Mouse (Mus musculus): ENCODE measurements around the gene Dnajc12. TPM values are rescaled to one million over a fixed set of nuclear protein-coding genes. Genes with fewer than 3 reads are reported as not detected.

Gene Dnajc12
- total and polyA plus RNA-seq, 3 experiments = 0.83 to 3.7 (median 1.5) TPM

DNA sequence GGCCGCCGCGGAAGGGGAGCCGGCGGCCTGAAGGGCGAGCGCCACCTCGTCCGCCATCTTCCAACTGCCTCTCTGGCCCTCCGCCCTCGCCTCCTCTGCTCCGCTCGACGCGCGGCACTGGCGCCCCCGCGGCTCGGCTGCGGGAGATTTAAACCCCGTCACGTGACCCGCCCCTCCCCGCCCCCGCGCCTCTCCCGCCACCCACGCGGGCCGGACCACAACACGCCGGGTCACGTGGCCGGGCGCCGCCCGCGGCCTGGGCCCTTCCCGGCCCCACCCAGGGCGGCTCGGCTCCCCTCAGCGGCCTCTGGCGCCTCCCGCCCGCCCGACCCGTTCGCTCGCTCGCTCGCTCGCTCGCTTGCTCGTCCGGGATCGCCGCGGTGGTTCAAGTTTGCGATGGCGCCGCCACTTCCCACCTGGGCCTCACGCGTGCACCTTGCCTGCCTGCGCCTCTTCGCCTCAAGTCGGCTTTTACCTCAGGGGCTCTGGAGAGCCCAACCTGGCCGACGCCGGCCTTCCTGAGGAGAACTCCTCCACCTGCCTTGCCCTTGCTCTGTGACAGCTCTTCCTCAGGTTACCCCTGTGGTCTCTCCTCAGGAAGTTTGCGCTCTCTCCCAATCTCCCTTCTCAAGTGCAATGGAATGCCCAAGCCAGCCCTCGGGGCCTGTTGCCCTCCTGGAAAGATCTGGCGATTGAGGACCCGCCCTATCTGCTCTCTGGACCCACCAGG is 43.2 kb upstream of the Dnajc12 start (continued):
- TF ChIP-seq JUN (IDR thresholded peaks at IDR 0.05; ENCODE audit: insufficient read depth, low read depth, low read length) (no peak), BHLHE40 (IDR thresholded peaks at IDR 0.05; ENCODE audit: low read depth, low read length) (peak; percentile 88), NRF1 (IDR thresholded peaks at IDR 0.05; ENCODE audit: low read depth, low read length) (no peak), JUND (conservative IDR thresholded peaks at IDR 0.05; ENCODE audit: low read depth, low read length) (no peak), TBP (conservative IDR thresholded peaks at IDR 0.05; ENCODE audit: low read depth, low read length) (peak; percentile 36; the same call in 1 of the 2 replicates), CTCF (conservative IDR thresholded peaks at IDR 0.05 in 1 of 2, IDR thresholded peaks at IDR 0.05 in 1 of 2; ENCODE audit: low read depth in 2 of 2, low read length in 2 of 2) (no peak; a peak in 1 of 4 replicates), RCOR1 (conservative IDR thresholded peaks at IDR 0.05; ENCODE audit: low read depth, low read length) (0 out of 2 replicates have a peak, but pooled peaks have one; percentile 32), POLR2AphosphoS2 (IDR thresholded peaks at IDR 0.05; ENCODE audit: low read depth, low read length) (0 out of 2 replicates have a peak, but pooled peaks have one; percentile 32), CHD2 (IDR thresholded peaks at IDR 0.05; ENCODE audit: low read length) (no peak), RAD21 (IDR thresholded peaks at IDR 0.05; ENCODE audit: low read depth, low read length) (no peak), NELFE (IDR thresholded peaks at IDR 0.05; ENCODE audit: low read depth, low read length) (peak; percentile 93), USF1 (IDR thresholded peaks at IDR 0.05; ENCODE audit: low read depth, low read length) (peak; percentile 89), GABPA (IDR thresholded peaks at IDR 0.05; ENCODE audit: insufficient replicate concordance, low read depth, low read length) (no peak)

DNA sequence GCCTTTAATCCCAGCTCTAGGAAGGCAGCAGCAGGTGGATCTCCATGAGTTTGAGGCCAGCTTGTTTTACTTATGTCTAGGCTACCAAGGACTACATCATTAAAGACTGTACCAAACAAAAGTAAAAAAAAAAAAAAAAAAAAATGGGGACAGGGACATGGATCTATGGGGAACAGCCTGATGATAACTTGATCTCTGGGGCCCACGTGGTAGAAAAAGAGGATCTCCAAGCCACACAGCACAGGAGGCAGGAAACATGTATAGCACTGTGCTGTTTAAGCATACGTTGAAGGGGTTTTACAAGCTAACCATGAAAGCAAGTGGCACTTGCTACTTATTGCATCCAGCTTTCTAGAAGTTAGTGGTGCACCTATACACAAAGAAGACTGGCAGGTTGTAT is 40.9 kb upstream of the Dnajc12 start:
- Histone ChIP-seq H3K36me3 (replicated peaks in 1 of 2; ENCODE audit: control insufficient read depth in 1 of 2, insufficient read depth in 1 of 2, low read length in 1 of 2) (peaks cover 0 to 5% of the 10 kb centered on the region in 2 experiments), H3K79me2 (replicated peaks; ENCODE audit: control insufficient read depth, extremely low read depth, insufficient read depth, poor library complexity, severe bottlenecking) (peaks cover 12% of the 10 kb centered on the region), H3K4me3 (replicated peaks in 1 of 3; ENCODE audit: low read depth in 2 of 3, low read length in 2 of 3, poor library complexity in 1 of 3) (no peak overlapping the region), H3K9ac (ENCODE audit: insufficient read depth, low read depth) (no peak overlapping the region), H3K4me2 (ENCODE audit: insufficient read depth, low read depth, poor library complexity, severe bottlenecking) (no peak overlapping the region), H3K27ac (ENCODE audit: insufficient read depth, low read depth) (no peak overlapping the region), H3K27me3 (replicated peaks) (peaks cover 4% of the 10 kb centered on the region), H3K9me3 (replicated peaks; ENCODE audit: low read length) (peaks cover 13% of the 10 kb centered on the region), H3K4me1 (ENCODE audit: control insufficient read depth in 1 of 2, insufficient read depth in 2 of 2) (peaks cover 0 to 15% of the 10 kb centered on the region in 2 experiments; a peak in 3 of 4 replicates)
- TF ChIP-seq RCOR1 (conservative IDR thresholded peaks at IDR 0.05; ENCODE audit: low read depth, low read length) (no peak), KAT2A (IDR thresholded peaks at IDR 0.05; ENCODE audit: insufficient replicate concordance, low read length) (no peak), TCF12 (IDR thresholded peaks at IDR 0.05; ENCODE audit: low read depth, low read length) (no peak), POLR2A (IDR thresholded peaks at IDR 0.05; ENCODE audit: low read depth, low read length) (no peak), ZC3H11A (IDR thresholded peaks at IDR 0.05; ENCODE audit: low read depth, low read length) (no peak), TBP (conservative IDR thresholded peaks at IDR 0.05; ENCODE audit: low read depth, low read length) (no peak), SMC3 (IDR thresholded peaks at IDR 0.05; ENCODE audit: low read depth, low read length) (no peak), RAD21 (IDR thresholded peaks at IDR 0.05; ENCODE audit: low read depth, low read length) (no peak), CHD1 (IDR thresholded peaks at IDR 0.05; ENCODE audit: low read depth, low read length) (no peak), JUND (conservative IDR thresholded peaks at IDR 0.05; ENCODE audit: low read depth, low read length) (no peak), POLR2AphosphoS2 (IDR thresholded peaks at IDR 0.05; ENCODE audit: low read depth, low read length) (no peak)
- in situ Hi-C loops (cut with MboI; ENCODE audit: low pct_ligation_motif_present, low pct_unique_long_range_greater_than_20kb, low sequenced_read_pairs) (no loop called here), dilution Hi-C loops (cut with MboI; ENCODE audit: extremely low pct_ligation_motif_present, extremely low pct_unique_long_range_greater_than_20kb, low sequenced_read_pairs) (no loop called here)
- no peak for DNase-seq (ENCODE audit: extremely low read depth)

All from CH12.LX (cell line).